Mouse (Mus musculus) thymus, adult 2 months (tissue): ENCODE measurements around the gene Scpep1.

Experiments
- CTCF ChIP-seq: fragments of 200-500 bp; IDR thresholded peaks from 2 replicates; pipeline ENCODE4 v1.5.1; 2012; ENCODE audit warnings: mild to moderate bottlenecking, control low read depth, low read length, moderate library complexity, borderline replicate concordance; ENCODE audit not compliant: control insufficient read depth, poor library complexity, insufficient read depth; ENCODE audit errors: extremely low read depth
- POLR2A ChIP-seq: fragments of 200-500 bp; IDR thresholded peaks from 2 replicates; pipeline ENCODE4 v1.6.1; 2012; ENCODE audit warnings: mild to moderate bottlenecking, low read length, control low read depth, moderate library complexity; ENCODE audit not compliant: control insufficient read depth, poor library complexity, insufficient read depth; ENCODE audit errors: extremely low read depth

- TF ChIP-seq CTCF (no peak), POLR2A (no peak)
Observed at GRCm38 (mm10) chr11:88977188-88977587, 21.9 kb upstream of the Scpep1 start.
